Mouse (Mus musculus) lung, adult 2 months (tissue): ENCODE measurements around the gene 4930447C04Rik.

Source experiments
- CTCF ChIP-seq: fragments of 200-500 bp; IDR thresholded peaks from 2 replicates; pipeline ENCODE4 v1.5.1; 2011; ENCODE audit warnings: mild to moderate bottlenecking, low read length, control low read depth; ENCODE audit not compliant: insufficient read depth
- POLR2A ChIP-seq: fragments of 200-500 bp; IDR thresholded peaks from 2 replicates; pipeline ENCODE4 v1.6.1; 2011; ENCODE audit warnings: low read depth, mild to moderate bottlenecking, control low read depth, low read length, borderline replicate concordance; ENCODE audit errors: extremely low read depth

GRCm38 (mm10) chr12:72944411-72945225 lies 4.0 kb upstream of the 4930447C04Rik start:
- TF ChIP-seq POLR2A (no peak), CTCF (no peak)
